Mouse (Mus musculus): ENCODE results near the gene Otof.

Gene Otof

GRCm38 (mm10) chr5:30341601-30342365, 119.9 kb downstream of the Otof start:
- DNase-seq (ENCODE audit: low spot score), result no peak

GRCm38 (mm10) chr5:30340815-30341214, 120.9 kb downstream of the Otof start:
- DNase-seq (ENCODE audit: low spot score), result no peak
